Mouse (Mus musculus) heart, embryonic 10.5 days (tissue): Measurements from ENCODE around the gene Ryr1. TPM values are rescaled to one million over a fixed set of nuclear protein-coding genes. Genes with fewer than 3 reads are reported as not detected.

Experiments used
- DNase-seq: peaks from one replicate; pipeline ENCODE4 v3.0.0-alpha.2; 2017; ENCODE audit warnings: low spot score
- H3K27ac ChIP-seq: fragments of 300-500 bp; sonication (generic); 2 replicates; pipeline ENCODE4 v1.5.1; 2016; ENCODE audit warnings: mild to moderate bottlenecking
- H3K27me3 ChIP-seq: fragments of 300-500 bp; sonication (generic); 2 replicates; pipeline ENCODE4 v1.6.1; 2016; ENCODE audit warnings: mild to moderate bottlenecking; ENCODE audit not compliant: poor library complexity, insufficient read depth, severe bottlenecking
- H3K36me3 ChIP-seq: fragments of 300-500 bp; sonication (generic); 2 replicates; pipeline ENCODE4 v1.6.1; 2016; ENCODE audit warnings: mild to moderate bottlenecking, moderate library complexity
- H3K4me1 ChIP-seq: fragments of 300-500 bp; sonication (generic); 2 replicates; pipeline ENCODE4 v1.6.1; 2016; ENCODE audit warnings: mild to moderate bottlenecking
- H3K4me3 ChIP-seq: fragments of 300-500 bp; sonication (generic); 2 replicates; pipeline ENCODE4 v1.5.1; 2016; ENCODE audit warnings: mild to moderate bottlenecking, moderate library complexity
- H3K9me3 ChIP-seq: fragments of 300-500 bp; sonication (generic); 2 replicates; pipeline ENCODE4 v1.6.1; 2016; ENCODE audit warnings: mild to moderate bottlenecking, moderate library complexity
- WGBS: fragments of 180-500 bp; shearing (Covaris S2); methylation state at CpG from one replicate; pipeline ENCODE4 v1.1.7; 2016; 5-methylcytosine and 5-hydroxymethylcytosine counted together
- polyA plus RNA-seq: library from polyadenylated mRNA; unstranded; fragments of >200 nt; fragmentation: Nextera tagmentation; extraction: Ambion mirVana; gene quantifications from 2 replicates; pipeline ENCODE4 v1.2.1, GENCODE M21; 2016

Gene Ryr1
- polyA plus RNA-seq, 1 experiment from 2014 or later = 0.73 TPM

DNA sequence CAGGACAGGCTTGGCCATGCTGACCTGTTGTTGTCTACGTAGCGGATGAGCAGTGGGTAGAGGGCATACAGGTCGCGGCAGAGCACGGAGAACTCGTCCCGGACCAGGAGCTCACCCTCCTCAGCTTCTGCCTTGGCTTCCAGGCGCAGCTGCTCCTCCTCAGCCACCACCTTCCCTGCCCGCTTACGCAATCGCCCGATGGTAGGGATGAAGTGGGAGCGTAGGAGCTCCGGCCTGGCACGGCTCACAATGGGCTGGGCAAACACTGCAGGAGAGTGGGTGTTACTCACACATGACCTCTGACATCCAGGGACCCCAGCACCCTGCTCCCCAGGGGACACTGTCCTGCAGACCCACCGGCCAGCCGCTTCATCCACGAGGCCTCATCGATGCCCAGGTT lies 65.5 kb downstream of the Ryr1 start:
- Histone ChIP-seq H3K36me3 (no peaks in the 10 kb centered on the region), H3K4me1 (no peaks in the 10 kb centered on the region), H3K27ac (no peak overlapping the region), H3K9me3 (no peaks in the 10 kb centered on the region), H3K4me3 (no peak overlapping the region), H3K27me3 (peaks cover 69% of the 10 kb centered on the region)
- WGBS = 80% methylated on average over 19 of the region's 19 CpGs
- no peak for DNase-seq

GRCm38 (mm10) chr7:29052821-29053220 lies 72.2 kb downstream of the Ryr1 start:
- Histone ChIP-seq H3K27ac (no peak overlapping the region), H3K9me3 (0 out of 2 replicates have a peak, but pooled peaks cover 7% of the 10 kb centered on the region), H3K27me3 (peaks cover 78% of the 10 kb centered on the region), H3K4me3 (peak overlapping the region; percentile 29), H3K4me1 (peaks cover 6% of the 10 kb centered on the region), H3K36me3 (no peaks in the 10 kb centered on the region)
- 3% methylated on average over 19 of the region's 19 CpGs for WGBS
- DNase-seq = no peak

GRCm38 (mm10) chr7:29050797-29051196 lies 74.2 kb downstream of the Ryr1 start:
- peaks cover 13% of the 10 kb centered on the region for H3K4me1 ChIP-seq
- 39% methylated on average over 2 of the region's 2 CpGs for WGBS
- H3K4me3 ChIP-seq = no peak overlapping the region
- no peaks in the 10 kb centered on the region for H3K36me3 ChIP-seq
- H3K9me3 ChIP-seq = 0 out of 2 replicates have a peak, but pooled peaks cover 7% of the 10 kb centered on the region
- H3K27me3 ChIP-seq = peaks cover 70% of the 10 kb centered on the region
- no peak for DNase-seq
- no peak overlapping the region for H3K27ac ChIP-seq

- H3K27ac ChIP-seq = no peak overlapping the region
- no peaks in the 10 kb centered on the region for H3K36me3 ChIP-seq
- 0 out of 2 replicates have a peak, but pooled peaks cover 7% of the 10 kb centered on the region for H3K9me3 ChIP-seq
- H3K4me3 ChIP-seq = no peak overlapping the region
- H3K27me3 ChIP-seq = peaks cover 68% of the 10 kb centered on the region
- DNase-seq = no peak
- peaks cover 21% of the 10 kb centered on the region for H3K4me1 ChIP-seq
- WGBS = 74% methylated on average over 11 of the region's 11 CpGs
Observed at GRCm38 (mm10) chr7:29048615-29049014, 76.4 kb downstream of the Ryr1 start.

DNA sequence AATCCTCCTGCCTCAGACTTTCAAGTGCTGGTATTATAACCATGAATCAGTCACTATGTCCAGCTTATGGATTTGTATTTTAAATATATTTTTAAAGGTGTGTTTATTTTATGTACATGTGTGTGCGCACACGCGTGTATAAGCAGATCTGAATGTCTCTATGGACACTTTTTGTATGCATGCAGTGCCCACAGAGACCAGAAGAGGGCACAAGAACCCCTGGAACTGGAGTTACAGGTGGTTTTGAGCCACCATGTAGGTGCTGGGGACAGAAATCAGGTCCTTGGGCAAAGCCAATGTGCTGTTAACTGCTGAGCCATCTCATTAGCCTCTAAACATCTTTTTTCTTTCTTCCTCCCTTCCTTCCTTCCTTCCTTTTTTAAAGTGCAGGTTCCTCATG lies 76.9 kb downstream of the Ryr1 start:
- no peak for DNase-seq
- Histone ChIP-seq H3K4me1 (peaks cover 20% of the 10 kb centered on the region), H3K27ac (no peak overlapping the region), H3K4me3 (no peak overlapping the region), H3K9me3 (0 out of 2 replicates have a peak, but pooled peaks cover 5% of the 10 kb centered on the region), H3K36me3 (no peaks in the 10 kb centered on the region), H3K27me3 (peaks cover 62% of the 10 kb centered on the region)
- WGBS = 80% methylated on average over 3 of the region's 3 CpGs

- H3K9me3 ChIP-seq = 0 out of 2 replicates have a peak, but pooled peaks cover 4% of the 10 kb centered on the region
- H3K4me1 ChIP-seq = peaks cover 15% of the 10 kb centered on the region
- peaks cover 47% of the 10 kb centered on the region for H3K27me3 ChIP-seq
- H3K27ac ChIP-seq = no peak overlapping the region
- 0 out of 2 replicates have a peak overlapping the region, but pooled peaks have one; percentile 19 for H3K4me3 ChIP-seq
- WGBS = 4% methylated on average over 12 of the region's 12 CpGs
- DNase-seq = no peak
- H3K36me3 ChIP-seq = no peaks in the 10 kb centered on the region
Observed at GRCm38 (mm10) chr7:29046533-29046932, 78.4 kb downstream of the Ryr1 start.

DNA sequence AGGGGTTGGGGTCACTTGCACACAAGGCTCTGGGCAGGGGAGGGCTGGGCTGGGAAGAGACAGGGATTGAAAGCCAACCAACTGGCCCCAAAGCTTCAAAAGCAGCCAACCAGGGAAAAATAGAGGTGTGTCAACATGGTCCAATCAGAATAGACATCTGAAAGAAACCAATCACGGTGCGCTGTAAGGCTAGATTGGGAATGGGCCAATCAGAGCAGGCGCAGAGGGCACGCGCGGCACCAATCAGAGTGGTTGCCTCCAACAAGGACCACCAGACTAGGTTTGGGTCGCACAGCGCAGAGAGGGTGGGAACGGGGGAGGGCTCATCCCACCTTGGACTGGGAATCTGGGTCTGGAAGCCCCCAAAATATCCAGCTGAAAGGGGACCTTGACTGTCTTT lies 80.7 kb downstream of the Ryr1 start:
- 0 out of 2 replicates have a peak, but pooled peaks cover 4% of the 10 kb centered on the region for H3K9me3 ChIP-seq
- H3K27me3 ChIP-seq = peaks cover 36% of the 10 kb centered on the region
- H3K4me1 ChIP-seq = peaks cover 25% of the 10 kb centered on the region
- H3K27ac ChIP-seq = no peak overlapping the region
- 44% methylated on average over 9 of the region's 9 CpGs for WGBS
- H3K36me3 ChIP-seq = no peaks in the 10 kb centered on the region
- no peak overlapping the region for H3K4me3 ChIP-seq
- no peak for DNase-seq

- H3K4me3 ChIP-seq = 0 out of 2 replicates have a peak overlapping the region, but pooled peaks have one; percentile 5
- 42% methylated on average over 11 of the region's 11 CpGs for WGBS
- DNase-seq = no peak
- H3K27ac ChIP-seq = no peak overlapping the region
- H3K4me1 ChIP-seq = peaks cover 25% of the 10 kb centered on the region
- H3K36me3 ChIP-seq = no peaks in the 10 kb centered on the region
- 0 out of 2 replicates have a peak, but pooled peaks cover 3% of the 10 kb centered on the region for H3K9me3 ChIP-seq
- H3K27me3 ChIP-seq = peaks cover 34% of the 10 kb centered on the region
Observed at GRCm38 (mm10) chr7:29043674-29044057, 81.3 kb downstream of the Ryr1 start.

- Histone ChIP-seq H3K36me3 (no peaks in the 10 kb centered on the region), H3K4me1 (peaks cover 25% of the 10 kb centered on the region), H3K27me3 (peaks cover 31% of the 10 kb centered on the region), H3K4me3 (no peak overlapping the region), H3K27ac (no peak overlapping the region), H3K9me3 (no peaks in the 10 kb centered on the region)
- 82% methylated on average over 19 of the region's 19 CpGs for WGBS
- DNase-seq = no peak
Observed at GRCm38 (mm10) chr7:29043016-29043673, 81.8 kb downstream of the Ryr1 start.

- whole genome bisulfite sequencing = 69% methylated on average over 5 of the region's 5 CpGs
- Histone ChIP-seq H3K9me3 (no peaks in the 10 kb centered on the region), H3K4me1 (peaks cover 18% of the 10 kb centered on the region), H3K4me3 (no peak overlapping the region), H3K36me3 (no peaks in the 10 kb centered on the region), H3K27ac (no peak overlapping the region), H3K27me3 (peaks cover 20% of the 10 kb centered on the region)
- DNase-seq = no peak
Observed at GRCm38 (mm10) chr7:29041194-29041593, 83.8 kb downstream of the Ryr1 start.

- Histone ChIP-seq H3K4me3 (peak overlapping the region; percentile 60), H3K9me3 (no peaks in the 10 kb centered on the region), H3K36me3 (no peaks in the 10 kb centered on the region), H3K4me1 (peaks cover 15% of the 10 kb centered on the region), H3K27me3 (peaks cover 12% of the 10 kb centered on the region), H3K27ac (peak overlapping the region; percentile 82)
- WGBS = 1% methylated on average over 26 of the region's 26 CpGs
- peak; percentile 82 for DNase-seq
Observed at GRCm38 (mm10) chr7:29039985-29040661, 84.9 kb downstream of the Ryr1 start.

GRCm38 (mm10) chr7:29039604-29039984 lies 85.4 kb downstream of the Ryr1 start:
- no peaks in the 10 kb centered on the region for H3K9me3 ChIP-seq
- H3K36me3 ChIP-seq = no peaks in the 10 kb centered on the region
- H3K27me3 ChIP-seq = peaks cover 7% of the 10 kb centered on the region
- WGBS = under 1% methylated on average over 11 of the region's 11 CpGs
- peak overlapping the region; percentile 82 for H3K27ac ChIP-seq
- peaks cover 15% of the 10 kb centered on the region for H3K4me1 ChIP-seq
- DNase-seq = peak; percentile 93
- H3K4me3 ChIP-seq = peak overlapping the region; percentile 60

DNA sequence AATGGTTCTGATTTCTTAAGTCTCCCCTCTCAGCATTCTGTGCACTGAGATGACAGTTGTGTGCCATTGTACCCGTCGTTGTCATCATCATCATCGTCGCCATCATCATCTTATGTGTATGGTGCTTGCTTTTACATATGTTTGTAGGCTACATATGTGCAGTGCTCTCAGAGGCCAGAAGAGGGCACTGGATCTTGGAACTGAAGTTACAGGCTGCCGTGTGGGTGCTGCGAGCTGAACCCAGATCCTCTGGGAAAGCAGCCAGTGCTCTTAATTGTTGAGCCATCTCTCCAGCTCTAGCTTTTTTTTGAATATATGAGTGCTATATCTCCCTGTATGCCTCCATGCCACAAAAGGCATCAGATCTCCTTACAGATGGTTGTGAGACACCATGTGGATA lies 87.7 kb downstream of the Ryr1 start:
- Histone ChIP-seq H3K9me3 (no peaks in the 10 kb centered on the region), H3K27me3 (no peaks in the 10 kb centered on the region), H3K36me3 (no peaks in the 10 kb centered on the region), H3K4me3 (no peak overlapping the region), H3K27ac (no peak overlapping the region), H3K4me1 (peaks cover 10% of the 10 kb centered on the region)
- no peak for DNase-seq
- 79% methylated on average over 6 of the region's 6 CpGs for WGBS
